Mouse (Mus musculus) liver, embryonic 16.5 days (tissue): ENCODE measurements around the gene Tgm6. TPM values are rescaled to one million over a fixed set of nuclear protein-coding genes. Genes with fewer than 3 reads are reported as not detected.

ENCODE experiments used
- ATAC-seq: fragments of 200-750 bp; cut with Nextera tagmentation; 2 replicates; pipeline ENCODE4 v1.8.0; 2017; ENCODE audit warnings: low read depth, mild to moderate bottlenecking, moderate number of reproducible peaks, moderate library complexity
- H3K27ac ChIP-seq: fragments of 300-500 bp; sonication (generic); 2 replicates; pipeline ENCODE4 v1.5.1; 2014; ENCODE audit warnings: mild to moderate bottlenecking, low read length
- H3K27me3 ChIP-seq: fragments of 300-500 bp; sonication (generic); 2 replicates; pipeline ENCODE4 v1.6.1; 2014; ENCODE audit warnings: low read depth, low read length, mixed read lengths; ENCODE audit not compliant: control insufficient read depth, insufficient read depth
- H3K36me3 ChIP-seq: fragments of 300-500 bp; sonication (generic); 2 replicates; pipeline ENCODE4 v1.6.1; 2014; ENCODE audit warnings: mild to moderate bottlenecking; ENCODE audit not compliant: control insufficient read depth, insufficient read depth
- H3K4me1 ChIP-seq: fragments of 300-500 bp; sonication (generic); 2 replicates; pipeline ENCODE4 v1.6.1; 2014; ENCODE audit warnings: low read depth, low read length, mixed read lengths; ENCODE audit not compliant: control insufficient read depth
- H3K4me2 ChIP-seq: fragments of 300-500 bp; sonication (generic); 2 replicates; pipeline ENCODE4 v1.6.1; 2014; ENCODE audit warnings: low read depth, low read length, mixed read lengths
- H3K4me3 ChIP-seq: fragments of 300-500 bp; sonication (generic); 2 replicates; pipeline ENCODE4 v1.5.1; 2014; ENCODE audit warnings: low read depth, mild to moderate bottlenecking, low read length
- H3K9ac ChIP-seq: fragments of 300-500 bp; sonication (generic); 2 replicates; pipeline ENCODE4 v1.6.1; 2014; ENCODE audit warnings: low read depth, low read length
- H3K9me3 ChIP-seq: fragments of 300-500 bp; sonication (generic); replicated peaks from 2 replicates; pipeline ENCODE4 v1.6.1; 2016; ENCODE audit warnings: low read length; ENCODE audit not compliant: control insufficient read depth
- WGBS: fragments of 180-500 bp; shearing (Covaris S2); extraction: QIAGEN DNeasy Blood & Tissue Kit; methylation state at CpG from one replicate; pipeline ENCODE4 v1.1.7; 2014; ENCODE audit not compliant: insufficient replicate concordance; 5-methylcytosine and 5-hydroxymethylcytosine counted together
- polyA plus RNA-seq: library from polyadenylated mRNA; unstranded; fragments of >200 nt; fragmentation: Nextera tagmentation; extraction: Ambion mirVana; gene quantifications from 2 replicates; pipeline ENCODE4 v1.2.1, GENCODE M21; 2015

Gene Tgm6
- polyA plus RNA-seq, 1 experiment from 2014 or later: not detected

GRCm38 (mm10) chr2:130194894-130195293 lies 82.7 kb downstream of the Tgm6 start, which contains the start of gene Tmc2:
TSS of gene Tmc2 (plus strand) at chr2:130195194.
- no peak within 1 kb of the TSS for H3K9ac ChIP-seq
- WGBS: 78% methylated on average over 16 of the region's 16 CpGs
- no peaks in the 10 kb centered on the region for H3K4me1 ChIP-seq

DNA sequence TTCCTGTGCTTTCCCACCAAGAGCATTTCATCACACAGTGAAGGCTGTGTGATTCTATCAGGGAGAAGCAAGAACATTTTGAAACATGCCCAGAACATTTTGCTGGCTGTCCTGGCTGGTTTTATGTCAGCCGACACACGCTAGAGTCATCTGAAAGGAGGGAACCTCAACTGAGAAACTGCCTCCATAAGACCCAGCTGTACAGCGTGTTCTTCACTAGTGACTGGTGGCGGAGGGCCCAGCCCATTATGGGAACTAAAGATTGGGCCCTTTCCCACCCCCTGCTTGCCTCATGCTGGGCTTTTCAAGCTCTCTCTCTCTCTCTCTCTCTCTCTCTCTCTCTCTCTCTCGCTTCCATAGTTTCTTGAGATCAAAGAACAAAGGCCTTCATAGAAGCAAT lies 88.7 kb downstream of the Tgm6 start:
- 62% methylated on average over 5 of the region's 5 CpGs for WGBS
- no peak for ATAC-seq
- no peaks in the 10 kb centered on the region for H3K4me1 ChIP-seq
- no peak overlapping the region for H3K27ac ChIP-seq
- H3K27me3 ChIP-seq: no peaks in the 10 kb centered on the region
- H3K4me2 ChIP-seq: no peak overlapping the region
- H3K9ac ChIP-seq: no peak overlapping the region
- H3K36me3 ChIP-seq: no peaks in the 10 kb centered on the region
- H3K9me3 ChIP-seq: no peaks in the 10 kb centered on the region
- H3K4me3 ChIP-seq: no peak overlapping the region

More at GRCm38 (mm10) chr2:130194894-130195293, 82.7 kb downstream of the Tgm6 start, which contains the start of gene Tmc2:
- no peak within 1 kb of the TSS for H3K4me2 ChIP-seq
- H3K27me3 ChIP-seq: no peaks in the 10 kb centered on the region
- ATAC-seq: no peak
- no peak within 1 kb of the TSS for H3K4me3 ChIP-seq
- H3K9me3 ChIP-seq: no peaks in the 10 kb centered on the region
- H3K36me3 ChIP-seq: no peaks in the 10 kb centered on the region
- H3K27ac ChIP-seq: no peak within 1 kb of the TSS

Other genes with a start within 250 kb of the Tgm6 start
- not detected in 2 replicates for gene Tgm3, start 100.1 kb upstream of the Tgm6 start, polyA plus RNA-seq
- gene Snrpb, start 67.0 kb downstream of the Tgm6 start, polyA plus RNA-seq: 231 and 249 TPM in 2 replicates
- 0.04 and 0.11 TPM in 2 replicates for gene Tmc2, start 82.8 kb downstream of the Tgm6 start, polyA plus RNA-seq
- gene Nop56, start 162.0 kb downstream of the Tgm6 start, polyA plus RNA-seq: 120 and 130 TPM in 2 replicates
- 106 and 108 TPM in 2 replicates for gene Idh3b, start 172.1 kb downstream of the Tgm6 start, polyA plus RNA-seq
- gene Ebf4, start 182.8 kb downstream of the Tgm6 start, polyA plus RNA-seq: 0.05 TPM in 2 replicates